In the genomic region with DNA sequence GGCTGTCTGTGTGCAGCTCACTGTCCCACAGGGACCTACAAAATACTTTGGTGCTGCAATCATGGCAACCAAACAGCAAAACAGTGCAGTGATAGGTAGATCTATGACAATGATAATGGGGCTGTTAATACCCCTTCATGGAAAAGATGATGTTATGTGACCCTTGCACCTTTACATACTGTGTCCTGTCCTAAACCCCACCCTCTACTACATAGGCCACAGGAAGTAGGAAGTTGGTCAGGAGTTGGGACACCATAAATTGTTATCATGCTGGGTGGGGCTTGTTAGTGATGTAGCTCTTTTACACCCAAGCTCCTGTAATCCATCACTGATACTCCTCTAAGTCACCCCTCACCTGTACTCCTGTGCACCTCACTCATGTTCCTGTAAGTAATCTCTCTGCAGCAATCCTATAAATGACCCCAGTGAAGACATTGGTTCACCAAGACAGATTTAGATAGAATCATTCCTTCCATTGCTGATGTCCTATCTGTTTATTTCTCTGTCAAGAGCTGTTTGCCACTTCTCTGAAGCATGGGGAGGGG, we compare ENCODE assay signal across 18 mouse cellular contexts. TPM values are rescaled to one million over a fixed set of nuclear protein-coding genes. Genes with fewer than 3 reads are reported as not detected.
DNase-seq lines count a peak whose midpoint lies in the region; ATAC-seq and TF ChIP-seq lines count a peak whose summit lies in the region.
"Had no signal": no experiment of that assay in that cellular context is flagged by ENCODE, and none has a peak within 500 bp of the region (broad histone marks: within the 10 kb centered on the region; RNA-seq: fewer than 3 reads in every experiment).

No protein-coding gene starts in this region.

- no peak for TF ChIP-seq CTCF in cerebellum, adult 2 months (IDR thresholded peaks at IDR 0.05; ENCODE audit: borderline replicate concordance, insufficient read depth, low read depth, low read length)
- no peak for TF ChIP-seq CTCF in thymus, adult 2 months (IDR thresholded peaks at IDR 0.05; ENCODE audit: borderline replicate concordance, control insufficient read depth, extremely low read depth, insufficient read depth, low read length, poor library complexity)

- no peak overlapping the region for H3K9ac ChIP-seq in limb, embryonic 11.5 days (ENCODE audit: low read length)
- H3K9ac ChIP-seq: forebrain, postnatal 0 days; heart, embryonic 13.5 days had no signal

- 0 out of 2 replicates have a peak, but pooled peaks have one; percentile 20 for ATAC-seq in cerebellum, adult (ENCODE audit: insufficient number of reproducible peaks, low FRiP score, low TSS enrichment)
- ATAC-seq in limb, embryonic 11.5 days (ENCODE audit: insufficient number of reproducible peaks, low FRiP score, low TSS enrichment, low read depth): peak; percentile 60; the same call in 1 of the 2 replicates
- 0 out of 2 replicates have a peak, but pooled peaks have one; percentile 22 for ATAC-seq in granulocyte monocyte progenitor cell, adult 5-6 weeks (replicated peaks; ENCODE audit: poor library complexity, severe bottlenecking)
- ATAC-seq in monocyte, adult 5-6 weeks (replicated peaks; ENCODE audit: insufficient number of reproducible peaks, low FRiP score, low TSS enrichment, poor library complexity, severe bottlenecking): 0 out of 2 replicates have a peak, but pooled peaks have one; percentile 22
- ATAC-seq: CD4-positive, CD25-positive, alpha-beta regulatory T cell, adult 4 months; forebrain, postnatal 0 days had no signal

- H3K27ac ChIP-seq in cerebellum, adult 2 months (ENCODE audit: insufficient read depth, low read length): no peak overlapping the region
- H3K27ac ChIP-seq in limb, embryonic 11.5 days (replicated peaks; ENCODE audit: low read depth, low read length): no peak overlapping the region
- H3K27ac ChIP-seq in limb, embryonic 10.5 days: no peak overlapping the region
- H3K27ac ChIP-seq in thymus, adult 2 months (ENCODE audit: control insufficient read depth, insufficient read depth, low read length): no peak overlapping the region
- H3K27ac ChIP-seq: heart, embryonic 13.5 days; hindbrain, embryonic 10.5 days had no signal

- H3K9me3 ChIP-seq in limb, embryonic 11.5 days (ENCODE audit: control insufficient read depth, low read length): no peaks in the 10 kb centered on the region; the same call in 1 of the 2 replicates
- H3K9me3 ChIP-seq in limb, embryonic 10.5 days (replicated peaks): peaks cover 8% of the 10 kb centered on the region; the same call in 1 of the 2 replicates

- DNase-seq in cerebellum, adult 2 months: no peak
- no peak for DNase-seq in limb, embryonic 11.5 days (ENCODE audit: low spot score)
- no peak for DNase-seq in limb, embryonic 10.5 days (ENCODE audit: low spot score)
- no peak for DNase-seq in right cerebral cortex, adult 2 months (ENCODE audit: low spot score in 2 of 2)
- no peak for DNase-seq in thymus, adult 2 months
- DNase-seq: cerebellum, postnatal 10 days; forebrain, postnatal 0 days; heart, adult 11 months; kidney, adult 11 months; kidney, postnatal 25 days; right cerebral cortex, adult 18-20 months had no signal

- no peak overlapping the region for H3K4me2 ChIP-seq in limb, embryonic 11.5 days (ENCODE audit: low read depth, severe bottlenecking)
- H3K4me2 ChIP-seq: heart, embryonic 13.5 days had no signal

- H3K4me3 ChIP-seq in cerebellum, adult 2 months (replicated peaks; ENCODE audit: insufficient read depth, low read depth, low read length): no peak overlapping the region
- no peak overlapping the region for H3K4me3 ChIP-seq in limb, embryonic 11.5 days (ENCODE audit: low read depth, low read length)
- H3K4me3 ChIP-seq in limb, embryonic 10.5 days: no peak overlapping the region
- H3K4me3 ChIP-seq in thymus, adult 2 months (ENCODE audit: control insufficient read depth, insufficient read depth, low read length): no peak overlapping the region
- H3K4me3 ChIP-seq: erythroblast, embryonic 14.5 days; heart, embryonic 13.5 days; hindbrain, embryonic 10.5 days had no signal

- no peaks in the 10 kb centered on the region for H3K36me3 ChIP-seq in limb, embryonic 11.5 days (ENCODE audit: control insufficient read depth, insufficient read depth, low read length)
- H3K36me3 ChIP-seq in limb, embryonic 10.5 days: no peaks in the 10 kb centered on the region
- H3K36me3 ChIP-seq in thymus, adult 2 months (ENCODE audit: control insufficient read depth, insufficient read depth, low read length): no peaks in the 10 kb centered on the region
- H3K36me3 ChIP-seq: heart, embryonic 13.5 days; hindbrain, embryonic 10.5 days had no signal

- H3K4me1 ChIP-seq in cerebellum, adult 2 months (ENCODE audit: control insufficient read depth, insufficient read depth, low read length): no peaks in the 10 kb centered on the region
- H3K4me1 ChIP-seq in limb, embryonic 11.5 days (ENCODE audit: control insufficient read depth, insufficient read depth, low read length): no peaks in the 10 kb centered on the region
- no peaks in the 10 kb centered on the region for H3K4me1 ChIP-seq in limb, embryonic 10.5 days
- no peaks in the 10 kb centered on the region for H3K4me1 ChIP-seq in thymus, adult 2 months (replicated peaks; ENCODE audit: control insufficient read depth, insufficient read depth, low read length)
- H3K4me1 ChIP-seq: heart, embryonic 13.5 days; hindbrain, embryonic 10.5 days had no signal

- TF ChIP-seq POLR2A in cerebellum, adult 2 months (IDR thresholded peaks at IDR 0.05; ENCODE audit: borderline replicate concordance, insufficient read depth, low read length): no peak
- no peak for TF ChIP-seq POLR2A in thymus, adult 2 months (IDR thresholded peaks at IDR 0.05; ENCODE audit: control insufficient read depth, extremely low read depth, insufficient read depth, low read length, poor library complexity)

- no peaks in the 10 kb centered on the region for H3K27me3 ChIP-seq in cerebellum, adult 2 months (ENCODE audit: control insufficient read depth, insufficient read depth, low read length)
- no peaks in the 10 kb centered on the region for H3K27me3 ChIP-seq in limb, embryonic 11.5 days (ENCODE audit: control insufficient read depth, insufficient read depth, low read length)
- H3K27me3 ChIP-seq in limb, embryonic 10.5 days (ENCODE audit: low read depth, poor library complexity, severe bottlenecking): no peaks in the 10 kb centered on the region
- no peaks in the 10 kb centered on the region for H3K27me3 ChIP-seq in thymus, adult 2 months (ENCODE audit: control insufficient read depth, insufficient read depth, low read length)
- H3K27me3 ChIP-seq: heart, embryonic 13.5 days had no signal

RNA-seq across cellular contexts. Expression of gene Alkbh8, which starts 25.6 kb away (rescaled TPM):
- polyA plus RNA-seq in cerebellum, adult 2 months (2012; rRNA removed): 11.1 and 12.2 TPM in 2 replicates
- 31.6 and 35.9 TPM in 2 replicates for polyA plus RNA-seq in limb, embryonic 11.5 days (2014; fragmentation: Nextera tagmentation; extraction: Ambion mirVana)
- polyA plus RNA-seq in limb, embryonic 10.5 days (2016; fragmentation: Nextera tagmentation; extraction: Ambion mirVana): 27.1 and 34.6 TPM in 2 replicates
- 17.1 and 25.1 TPM in 2 replicates for total RNA-seq in granulocyte monocyte progenitor cell, adult 5-6 weeks (2014; fragmentation: Nextera tagmentation)
- total RNA-seq in granulocyte monocyte progenitor cell, adult 5-6 weeks (2017): 13.4 and 17.0 TPM in 2 replicates
- total RNA-seq in monocyte, adult 5-6 weeks (2017): 11.6 to 15.7 TPM (median 13.6 TPM) in 3 replicates
- 3.4 and 3.5 TPM in 2 replicates for polyA plus RNA-seq in thymus, adult 2 months (2012; rRNA removed)
